Mouse (Mus musculus) cortical plate, adult 2 months (tissue): ENCODE results near the gene Ceacam1.

Experiments
- CTCF ChIP-seq: fragments of 200-500 bp; IDR thresholded peaks from 2 replicates; pipeline ENCODE4 v1.5.1; 2011; ENCODE audit warnings: mild to moderate bottlenecking, control low read depth, low read length; ENCODE audit not compliant: insufficient read depth; ENCODE audit errors: extremely low read depth
- POLR2A ChIP-seq: fragments of 200-500 bp; IDR thresholded peaks from 2 replicates; pipeline ENCODE4 v1.6.1; 2011; ENCODE audit warnings: mild to moderate bottlenecking, low read length, control low read depth; ENCODE audit not compliant: insufficient read depth; ENCODE audit errors: extremely low read depth

GRCm38 (mm10) chr7:25465010-25465409, 12.4 kb downstream of the Ceacam1 start:
- TF ChIP-seq POLR2A (no peak), CTCF (no peak)
